ENCODE assay signal across 11 mouse cellular contexts in genomic region chr1:42704981-42705810, GRCm38 (mm10). TPM values are rescaled to one million over a fixed set of nuclear protein-coding genes. Genes with fewer than 3 reads are reported as not detected.
DNase-seq lines count a peak whose midpoint lies in the region; ATAC-seq and TF ChIP-seq lines count a peak whose summit lies in the region.
"Had no signal": no experiment of that assay in that cellular context is flagged by ENCODE, and none has a peak within 500 bp of the region (broad histone marks: within the 10 kb centered on the region; RNA-seq: fewer than 3 reads in every experiment).

No protein-coding gene starts in this region.

- TF ChIP-seq CTCF in liver, postnatal 0 days (IDR thresholded peaks at IDR 0.05; ENCODE audit: low read depth): no peak

- H3K36me3 ChIP-seq in embryonic facial prominence, embryonic 12.5 days: no peaks in the 10 kb centered on the region
- peaks cover 13% of the 10 kb centered on the region for H3K36me3 ChIP-seq in forebrain, embryonic 14.5 days (ENCODE audit: control insufficient read depth, insufficient read depth, low read length)
- H3K36me3 ChIP-seq in midbrain, embryonic 16.5 days (ENCODE audit: control insufficient read depth, insufficient read depth, low read length): no peaks in the 10 kb centered on the region
- H3K36me3 ChIP-seq in liver, postnatal 0 days (replicated peaks; ENCODE audit: insufficient read depth, low read length): no peaks in the 10 kb centered on the region
- H3K36me3 ChIP-seq: lung, embryonic 15.5 days had no signal

- TF ChIP-seq EP300 in liver, postnatal 0 days (IDR thresholded peaks at IDR 0.05; ENCODE audit: low read depth): no peak

- peak overlapping the region; percentile 27; the same call in 1 of the 2 replicates for H3K9ac ChIP-seq in embryonic facial prominence, embryonic 12.5 days
- H3K9ac ChIP-seq in forebrain, embryonic 14.5 days (ENCODE audit: low read length): peak overlapping the region; percentile 81
- peak overlapping the region; percentile 2; the same call in 1 of the 2 replicates for H3K9ac ChIP-seq in midbrain, embryonic 16.5 days (ENCODE audit: low read depth, low read length)
- H3K9ac ChIP-seq in liver, postnatal 0 days (replicated peaks): no peak overlapping the region
- H3K9ac ChIP-seq: lung, embryonic 15.5 days had no signal

- 7% methylated on average over 17 of the region's 17 CpGs for WGBS in embryonic facial prominence, embryonic 12.5 days
- WGBS in forebrain, embryonic 14.5 days: 9% methylated on average over 17 of the region's 17 CpGs
- 13% methylated on average over 17 of the region's 17 CpGs for WGBS in midbrain, embryonic 16.5 days
- WGBS in liver, postnatal 0 days (ENCODE audit: insufficient replicate concordance): 3% methylated on average over 17 of the region's 17 CpGs

- peaks cover 11% of the 10 kb centered on the region for H3K4me1 ChIP-seq in embryonic facial prominence, embryonic 12.5 days
- H3K4me1 ChIP-seq in forebrain, embryonic 14.5 days (ENCODE audit: control insufficient read depth, insufficient read depth, low read length): peaks cover 48% of the 10 kb centered on the region
- H3K4me1 ChIP-seq in midbrain, embryonic 16.5 days (ENCODE audit: control insufficient read depth, insufficient read depth, low read length): peaks cover 52% of the 10 kb centered on the region
- no peaks in the 10 kb centered on the region for H3K4me1 ChIP-seq in liver, postnatal 0 days (ENCODE audit: insufficient read depth)
- H3K4me1 ChIP-seq: lung, embryonic 15.5 days had no signal

- peak; percentile 52 for DNase-seq in forebrain, embryonic 14.5 days (ENCODE audit: low spot score)
- DNase-seq in kidney, adult 9 months: peak; percentile 61
- no peak for DNase-seq in liver, postnatal 0 days
- DNase-seq in frontal cortex, postnatal 14 days (ENCODE audit: low spot score in 2 of 2): no peak
- DNase-seq in cerebellum, adult 9-10 months: no peak
- DNase-seq: spleen, adult 18-20 months; thymus, adult 2 months had no signal

- peak overlapping the region; percentile 17; the same call in 1 of the 2 replicates for H3K4me2 ChIP-seq in embryonic facial prominence, embryonic 12.5 days (replicated peaks)
- peak overlapping the region; percentile 87 for H3K4me2 ChIP-seq in forebrain, embryonic 14.5 days (ENCODE audit: low read length)
- peak overlapping the region; percentile 70 for H3K4me2 ChIP-seq in midbrain, embryonic 16.5 days (ENCODE audit: low read length)
- H3K4me2 ChIP-seq in liver, postnatal 0 days (ENCODE audit: low read depth, low read length): no peak overlapping the region
- H3K4me2 ChIP-seq: lung, embryonic 15.5 days had no signal

- no peaks in the 10 kb centered on the region for H3K9me3 ChIP-seq in embryonic facial prominence, embryonic 12.5 days
- H3K9me3 ChIP-seq in forebrain, embryonic 14.5 days (replicated peaks; ENCODE audit: control insufficient read depth, low read length): no peaks in the 10 kb centered on the region
- H3K9me3 ChIP-seq in midbrain, embryonic 16.5 days (replicated peaks; ENCODE audit: control insufficient read depth, low read length, poor library complexity, severe bottlenecking): no peaks in the 10 kb centered on the region
- no peaks in the 10 kb centered on the region for H3K9me3 ChIP-seq in liver, postnatal 0 days (ENCODE audit: low read length)
- H3K9me3 ChIP-seq: lung, embryonic 15.5 days had no signal

- peak overlapping the region; percentile 30; the same call in 1 of the 2 replicates for H3K27ac ChIP-seq in embryonic facial prominence, embryonic 12.5 days
- H3K27ac ChIP-seq in forebrain, embryonic 14.5 days (ENCODE audit: low read depth, low read length): peak overlapping the region; percentile 93
- H3K27ac ChIP-seq in midbrain, embryonic 16.5 days (ENCODE audit: low read length): peak overlapping the region; percentile 18
- H3K27ac ChIP-seq in liver, postnatal 0 days (ENCODE audit: low read depth): no peak overlapping the region
- H3K27ac ChIP-seq: lung, embryonic 15.5 days had no signal

- no peak for ATAC-seq in embryonic facial prominence, embryonic 12.5 days (ENCODE audit: insufficient number of reproducible peaks, insufficient read depth, low FRiP score, low TSS enrichment)
- ATAC-seq in forebrain, embryonic 14.5 days: no peak
- ATAC-seq in midbrain, embryonic 16.5 days: no peak
- ATAC-seq in liver, postnatal 0 days: no peak

- 0 out of 2 replicates have a peak overlapping the region, but pooled peaks have one; percentile 12 for H3K4me3 ChIP-seq in embryonic facial prominence, embryonic 12.5 days
- peak overlapping the region; percentile 34 for H3K4me3 ChIP-seq in forebrain, embryonic 14.5 days (ENCODE audit: low read depth, low read length)
- 0 out of 2 replicates have a peak overlapping the region, but pooled peaks have one; percentile 2 for H3K4me3 ChIP-seq in midbrain, embryonic 16.5 days (ENCODE audit: low read depth, low read length)
- H3K4me3 ChIP-seq in liver, postnatal 0 days (ENCODE audit: low read depth, low read length): no peak overlapping the region
- H3K4me3 ChIP-seq: erythroblast, embryonic 14.5 days; lung, embryonic 15.5 days had no signal

- peaks cover 80% of the 10 kb centered on the region for H3K27me3 ChIP-seq in embryonic facial prominence, embryonic 12.5 days
- H3K27me3 ChIP-seq in forebrain, embryonic 14.5 days (replicated peaks; ENCODE audit: control insufficient read depth, insufficient read depth, low read length): no peaks in the 10 kb centered on the region
- no peaks in the 10 kb centered on the region for H3K27me3 ChIP-seq in midbrain, embryonic 16.5 days (ENCODE audit: control insufficient read depth, insufficient read depth, low read depth, low read length)
- H3K27me3 ChIP-seq in liver, postnatal 0 days (ENCODE audit: insufficient read depth, low read length): peaks cover 95% of the 10 kb centered on the region

RNA-seq across cellular contexts. Expression of gene Pou3f3, which starts 9.6 kb away (rescaled TPM):
- 10.3 and 12.1 TPM in 2 replicates for polyA plus RNA-seq in embryonic facial prominence, embryonic 12.5 days (2016; fragmentation: Nextera tagmentation; extraction: Ambion mirVana)
- polyA plus RNA-seq in forebrain, embryonic 14.5 days (2014; fragmentation: Nextera tagmentation; extraction: Ambion mirVana): 28.9 and 35.3 TPM in 2 replicates
- polyA plus RNA-seq in midbrain, embryonic 16.5 days (2015; fragmentation: Nextera tagmentation; extraction: Ambion mirVana): 14.3 and 14.9 TPM in 2 replicates
- not detected in 2 replicates for polyA plus RNA-seq in liver, postnatal 0 days (2015; fragmentation: Nextera tagmentation; extraction: Ambion mirVana)
- polyA plus RNA-seq: erythroblast, embryonic 14.5 days had no signal

Comparison
In these comparisons a context has a peak if more than half of its experiments do, and no peak if none do; other contexts are left out.
1. DNase-seq: peak in forebrain, embryonic 14.5 days (single experiment) and kidney, adult 9 months (single experiment); none in liver, postnatal 0 days (single experiment), frontal cortex, postnatal 14 days (0 of 2) and cerebellum, adult 9-10 months (single experiment).
2. RNA of gene Pou3f3, which starts 9.6 kb away (polyA plus RNA-seq): 28.9 to 35.3 TPM in forebrain, embryonic 14.5 days, 14.3 to 14.9 TPM in midbrain, embryonic 16.5 days and 10.3 to 12.1 TPM in embryonic facial prominence, embryonic 12.5 days; not detected in liver, postnatal 0 days; every median in the first group is over 10 times any median in the second.